Mouse (Mus musculus): ENCODE results near the gene B3galt4. TPM values are rescaled to one million over a fixed set of nuclear protein-coding genes. Genes with fewer than 3 reads are reported as not detected.
"Not testable (repeated sequence)": the region's sequence is repeated elsewhere in the genome, so short reads cannot be mapped to it uniquely, and the experiment has no call there.

The B3galt4 gene
- polyA plus RNA-seq, 2 experiments from 2014 or later = 18.7 to 19.0 TPM

DNA sequence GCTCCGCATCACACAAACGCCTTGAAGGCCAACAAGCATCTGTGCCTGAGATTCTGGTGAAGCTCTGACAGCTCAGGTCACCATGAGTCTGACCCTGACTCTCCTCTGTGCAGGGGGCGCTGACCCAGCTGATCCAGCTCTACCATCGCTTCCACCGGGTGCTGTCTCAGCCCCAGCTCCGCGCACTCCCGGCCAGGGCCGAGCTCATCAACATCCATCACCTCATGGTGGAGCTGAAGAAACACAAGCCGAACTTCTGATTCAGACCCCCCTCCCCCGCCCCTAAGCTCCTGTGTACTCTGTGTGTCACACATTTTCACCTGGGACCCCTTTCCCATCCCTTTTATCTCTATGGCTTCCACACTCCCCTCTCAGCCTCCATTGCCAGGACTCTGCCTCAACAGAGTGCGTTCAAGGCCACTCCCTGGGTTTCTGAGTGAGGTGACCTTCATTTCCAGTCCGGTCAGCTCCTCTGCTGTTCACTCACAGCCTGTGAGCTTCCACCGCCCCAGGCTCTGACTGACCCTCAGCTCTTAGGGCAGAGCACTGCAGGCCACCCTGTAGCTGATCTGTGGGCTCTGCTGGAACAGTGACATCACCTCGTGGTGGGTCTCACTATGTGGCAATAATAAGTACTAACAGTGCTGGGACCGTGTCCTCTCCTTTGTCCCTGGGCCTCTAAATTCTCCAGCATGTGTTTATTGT is 14.7 kb upstream of the B3galt4 start:
- no peak for ATAC-seq

DNA sequence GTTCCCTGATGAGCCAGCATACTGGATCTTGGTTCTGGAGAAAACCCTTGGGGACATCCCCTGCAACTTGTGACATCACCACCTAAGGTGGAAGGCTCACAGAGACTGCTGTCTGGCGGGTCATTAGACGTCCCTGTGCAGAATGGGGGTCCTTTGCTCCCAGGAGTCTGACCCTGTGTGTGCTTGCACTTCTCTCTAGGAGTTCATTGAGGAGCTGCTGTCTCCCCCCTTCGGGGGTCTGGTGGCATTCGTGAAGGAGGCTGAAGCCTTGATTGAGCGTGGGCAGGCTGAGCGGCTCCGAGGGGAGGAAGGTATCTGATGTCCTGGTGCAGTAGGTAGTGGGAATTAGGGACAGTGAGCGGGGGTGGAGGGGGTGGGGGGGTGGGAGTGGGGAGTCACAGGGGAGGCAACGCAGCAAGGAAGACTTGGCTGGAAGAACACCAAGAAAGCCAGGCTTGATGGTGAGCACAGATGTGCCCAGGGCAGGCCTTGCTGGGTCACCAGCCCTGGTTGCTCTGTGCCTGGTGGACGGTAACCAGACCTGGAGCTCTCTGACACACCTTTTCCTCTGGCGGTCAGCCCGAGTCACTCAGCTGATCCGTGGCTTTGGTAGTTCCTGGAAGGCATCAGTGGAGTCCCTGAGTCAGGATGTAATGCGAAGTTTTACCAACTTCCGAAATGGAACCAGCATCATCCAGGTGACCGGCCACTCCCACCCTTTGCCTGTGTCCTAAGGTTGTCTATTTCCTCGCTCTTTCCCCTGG is 14.0 kb upstream of the B3galt4 start:
- no peak for ATAC-seq

DNA sequence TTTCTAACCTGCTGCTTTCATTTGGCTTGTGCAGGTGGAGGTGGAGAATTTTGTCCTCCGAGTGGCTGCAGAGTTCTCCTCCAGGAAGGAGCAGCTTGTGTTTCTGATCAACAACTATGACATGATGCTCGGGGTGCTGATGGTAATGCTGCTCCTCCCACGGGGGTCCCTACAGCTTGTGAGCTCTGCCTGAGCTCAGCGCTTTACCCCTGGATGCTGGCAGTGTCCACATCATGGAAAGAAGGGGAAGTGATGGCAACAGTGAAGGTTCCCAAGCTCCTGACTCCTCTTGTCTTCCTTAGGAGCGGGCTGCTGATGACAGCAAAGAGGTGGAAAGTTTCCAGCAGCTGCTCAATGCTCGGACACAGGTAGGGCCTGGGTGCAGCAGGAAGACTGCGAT is 11.6 kb upstream of the B3galt4 start:
- no peak for ATAC-seq

DNA sequence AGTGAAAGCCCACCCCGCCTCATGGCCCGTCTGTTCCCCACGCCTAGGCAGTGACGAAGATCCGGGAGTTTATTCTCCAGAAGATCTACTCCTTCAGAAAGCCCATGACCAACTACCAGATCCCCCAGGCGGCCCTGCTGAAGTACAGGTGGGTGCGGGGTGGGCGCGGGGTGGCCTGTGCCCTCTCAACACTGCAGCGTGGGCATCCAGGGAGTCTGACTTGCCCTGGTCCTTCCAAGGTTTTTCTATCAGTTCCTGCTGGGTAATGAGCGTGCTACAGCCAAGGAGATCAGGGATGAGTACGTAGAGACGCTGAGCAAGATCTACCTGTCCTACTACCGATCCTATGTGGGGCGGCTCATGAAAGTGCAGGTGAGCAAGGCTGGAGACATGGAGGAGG is 8.7 kb upstream of the B3galt4 start:
- ATAC-seq = no peak

DNA sequence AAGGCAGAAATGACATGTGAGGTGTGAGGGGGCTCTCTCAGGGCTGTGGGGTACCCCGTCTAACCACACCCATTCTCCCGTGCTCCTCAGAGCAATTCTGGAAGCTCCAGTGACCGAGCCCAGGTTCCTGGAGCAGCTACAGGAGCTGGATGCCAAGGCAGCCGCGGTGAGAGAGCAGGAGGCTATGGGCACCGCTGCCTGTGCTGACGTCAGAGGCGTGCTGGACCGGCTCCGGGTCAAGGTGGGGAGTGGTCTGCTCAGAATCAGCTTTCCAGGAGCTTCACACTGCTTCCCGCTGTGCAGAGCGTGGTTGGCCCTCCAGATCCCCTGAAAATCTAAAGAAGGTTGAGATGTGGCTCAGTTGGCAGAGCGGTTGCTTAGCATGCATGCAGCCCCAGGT is 7.8 kb upstream of the B3galt4 start:
- ATAC-seq = no peak

DNA sequence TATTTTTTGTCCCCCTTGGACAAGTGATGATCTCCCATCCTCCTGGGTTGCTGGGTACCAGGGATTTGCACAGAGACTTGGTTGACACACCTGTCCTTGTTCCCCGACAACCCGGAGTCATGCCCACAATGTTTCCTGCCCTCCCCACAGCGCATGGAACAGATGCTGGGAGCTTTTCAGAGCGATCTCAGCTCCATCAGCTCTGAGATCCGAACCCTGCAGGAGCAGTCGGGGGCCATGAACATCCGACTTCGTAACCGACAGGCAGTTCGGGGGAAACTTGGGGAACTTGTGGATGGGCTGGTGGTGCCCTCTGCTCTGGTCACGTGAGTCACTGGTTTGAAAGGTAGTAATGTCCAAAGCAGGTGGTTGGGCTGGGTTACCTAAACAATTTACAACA is 7.2 kb upstream of the B3galt4 start:
- no peak for ATAC-seq

DNA sequence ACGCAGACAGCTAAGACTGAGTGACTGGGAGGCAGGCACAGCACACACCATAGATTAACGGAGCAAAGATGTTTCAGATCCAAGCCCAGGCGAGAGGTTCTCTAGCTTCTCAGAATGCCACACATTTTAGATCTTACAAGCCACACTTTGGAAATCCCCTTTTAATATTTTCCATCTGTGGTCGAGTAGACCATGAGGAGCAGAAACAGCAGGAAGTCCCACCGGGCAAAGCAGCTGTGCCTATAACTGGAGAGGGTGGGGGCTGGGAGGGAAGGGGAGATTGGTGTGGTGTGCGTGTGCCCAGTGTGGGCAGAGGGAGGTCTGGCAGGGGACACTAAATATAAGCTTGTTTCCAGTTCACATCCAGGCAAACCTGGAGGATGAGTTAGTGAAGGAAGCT is 6.2 kb upstream of the B3galt4 start:
- no peak for ATAC-seq

DNA sequence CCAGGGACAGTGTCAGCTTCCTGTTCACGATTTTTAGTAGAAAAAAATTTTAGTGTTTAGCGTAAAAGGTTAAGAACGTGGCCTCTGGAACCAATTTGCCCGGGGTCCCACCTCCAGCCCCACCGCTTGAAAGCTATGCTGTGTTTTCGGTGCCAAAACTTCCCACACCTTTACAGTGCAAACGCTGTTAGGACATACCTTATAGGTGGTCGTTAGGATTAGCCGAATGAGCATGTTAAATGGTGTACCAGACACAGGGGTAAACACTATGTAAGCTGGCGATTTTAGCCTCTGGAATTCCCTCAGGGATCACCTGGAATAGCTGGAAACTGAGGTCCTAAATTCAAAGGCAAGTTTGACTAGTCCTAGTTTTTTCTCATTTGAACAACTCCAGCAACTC is 5.0 kb upstream of the B3galt4 start:
- ATAC-seq = no peak

DNA sequence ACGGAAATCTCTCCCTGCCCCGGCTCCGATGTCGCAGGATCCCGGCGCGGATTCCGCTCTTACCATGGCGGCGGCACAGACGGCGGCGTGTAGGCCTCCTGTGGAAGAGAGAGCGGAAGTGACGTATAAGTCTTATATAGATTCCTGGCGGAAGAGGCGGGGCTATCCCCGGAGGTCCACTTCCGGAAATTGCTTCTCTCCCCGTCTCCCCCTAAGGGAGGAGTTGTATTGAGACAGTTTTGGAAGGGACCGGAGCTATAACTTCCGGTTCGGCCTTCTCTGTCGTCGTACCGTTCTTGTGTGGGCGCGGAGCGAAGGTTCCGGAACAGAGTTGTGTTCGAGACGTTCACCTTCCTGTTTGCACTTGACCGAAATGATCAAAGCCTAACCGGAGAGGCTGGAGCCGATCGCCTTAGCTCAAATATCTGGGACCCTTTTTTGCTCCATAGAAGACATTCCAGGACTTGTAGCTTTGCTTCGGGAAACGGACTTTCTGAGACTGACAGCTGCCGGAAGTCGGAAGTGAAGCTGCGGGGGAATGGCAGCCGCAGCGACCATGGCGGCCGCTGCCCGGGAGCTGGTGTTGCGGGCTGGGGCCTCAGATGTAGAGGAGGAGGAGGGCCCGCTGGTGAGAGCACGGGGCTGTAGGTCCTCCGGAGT is 4.4 kb upstream of the B3galt4 start, which contains the start of the genes Vps52 and Rps18:
Vps52 (plus strand) TSS at position 258 of the 660 bp plus-strand sequence.
Rps18 (minus strand) TSS at position 447 of the 660 bp plus-strand sequence.
- ATAC-seq = peak; percentile 77

DNA sequence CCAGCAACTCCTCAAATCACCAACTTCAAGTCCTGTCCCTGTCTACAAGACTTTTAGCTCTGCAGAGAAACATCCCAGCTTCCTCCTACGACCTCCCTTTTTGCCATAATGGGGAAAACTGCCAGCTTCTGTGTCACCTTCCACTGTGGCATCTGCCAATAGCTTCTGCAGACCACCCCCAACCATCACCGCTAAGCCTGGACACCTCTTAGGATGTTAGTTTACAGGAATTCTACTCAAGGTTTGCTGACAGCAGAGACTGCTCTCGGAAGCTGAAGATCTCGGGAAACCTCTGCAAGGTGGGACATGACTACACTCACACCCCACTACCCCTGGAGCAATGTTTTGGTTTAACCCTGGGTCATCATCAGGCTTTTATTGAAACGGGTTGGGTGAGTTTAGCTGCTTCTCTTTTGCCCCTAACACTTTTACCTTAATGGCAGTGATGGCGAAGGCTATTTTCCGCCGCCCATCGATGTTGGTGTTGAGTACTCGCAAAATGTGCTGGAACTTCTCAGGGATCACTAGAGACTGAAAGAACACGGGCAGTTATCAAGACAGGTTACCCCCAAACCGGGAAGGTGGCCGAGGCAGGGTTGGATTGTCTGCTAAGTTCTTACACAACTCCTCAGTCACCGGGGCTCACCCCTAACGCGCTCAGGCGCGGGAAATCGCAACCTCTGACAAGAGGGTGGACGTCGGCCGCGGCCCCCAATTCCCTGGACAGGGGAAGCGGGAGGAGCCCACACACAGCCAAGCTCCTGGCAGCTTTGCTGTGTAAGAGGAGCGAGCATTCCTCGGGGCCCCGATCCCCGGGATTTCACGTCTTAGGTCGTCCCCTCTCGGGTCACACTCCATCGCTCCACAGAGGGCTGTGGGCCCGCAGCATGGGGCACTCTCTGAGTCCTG is 3.6 kb upstream of the B3galt4 start:
- no peak for ATAC-seq

DNA sequence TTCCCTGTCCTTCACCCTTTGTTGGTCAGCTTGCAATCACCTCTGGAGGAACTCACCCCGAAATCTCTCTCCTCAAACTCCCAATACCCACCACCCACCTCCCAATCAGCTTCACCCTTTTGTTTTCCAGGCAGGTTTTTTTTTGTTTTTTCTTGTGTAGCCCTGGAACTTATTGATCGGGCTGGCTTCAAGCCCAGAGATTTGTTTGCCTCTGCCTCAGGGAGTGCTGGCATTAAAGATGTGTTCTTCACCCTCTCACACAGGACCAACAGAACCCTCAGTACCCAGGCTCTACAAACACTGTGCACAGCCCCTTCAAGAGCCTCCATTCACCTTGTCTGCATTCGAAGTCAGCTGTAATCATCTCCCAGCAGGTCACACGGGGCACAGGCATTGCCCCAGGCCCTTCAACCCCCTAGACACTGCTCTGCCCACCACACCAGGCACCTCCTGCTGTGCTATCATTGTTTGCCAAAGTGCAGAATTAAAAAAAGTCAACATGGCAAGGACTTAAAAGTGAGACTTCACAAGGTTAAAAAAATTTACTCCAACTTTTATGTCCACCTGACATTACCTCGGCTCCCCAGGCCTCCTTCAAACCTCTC is 2.8 kb upstream of the B3galt4 start:
- ATAC-seq = no peak

DNA sequence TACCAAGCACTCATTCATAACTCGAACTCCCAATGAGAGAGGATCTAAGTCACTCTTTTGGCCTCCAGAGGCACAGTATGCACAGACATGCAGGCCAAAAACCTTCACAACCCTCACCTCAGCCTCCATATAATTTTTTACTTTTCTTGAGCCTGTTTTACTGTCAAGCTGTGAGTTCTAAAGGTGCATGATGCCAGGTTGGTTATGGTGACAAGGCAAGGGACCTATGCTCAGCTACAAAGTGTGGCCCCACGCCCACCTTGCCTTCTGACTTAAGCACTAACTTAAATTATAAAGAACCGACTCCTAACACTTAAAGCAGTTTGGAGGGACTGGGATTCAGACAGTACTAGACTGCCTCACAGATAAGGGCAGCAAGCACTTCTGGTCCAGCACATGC is 2.0 kb upstream of the B3galt4 start:
- ATAC-seq = no peak

DNA sequence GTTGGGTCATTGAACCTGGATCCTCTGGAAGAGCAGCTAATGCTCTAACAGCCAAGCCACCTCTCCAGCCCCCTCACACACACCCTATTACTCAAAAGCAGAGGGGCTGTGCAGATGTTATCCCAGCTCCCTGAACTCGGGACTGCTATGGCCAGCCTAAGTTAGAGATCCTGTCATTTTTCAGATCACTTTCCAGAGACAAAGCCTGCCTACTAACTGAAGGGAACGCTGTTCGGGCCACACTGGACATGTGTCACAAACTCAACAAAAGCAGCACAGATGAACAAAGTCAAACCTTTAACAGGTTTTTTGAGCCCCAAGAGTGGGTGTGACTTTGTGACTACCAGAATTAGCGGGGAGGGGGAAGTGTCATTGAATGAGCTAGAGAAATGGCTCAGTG is 1.6 kb upstream of the B3galt4 start:
- ATAC-seq = no peak

DNA sequence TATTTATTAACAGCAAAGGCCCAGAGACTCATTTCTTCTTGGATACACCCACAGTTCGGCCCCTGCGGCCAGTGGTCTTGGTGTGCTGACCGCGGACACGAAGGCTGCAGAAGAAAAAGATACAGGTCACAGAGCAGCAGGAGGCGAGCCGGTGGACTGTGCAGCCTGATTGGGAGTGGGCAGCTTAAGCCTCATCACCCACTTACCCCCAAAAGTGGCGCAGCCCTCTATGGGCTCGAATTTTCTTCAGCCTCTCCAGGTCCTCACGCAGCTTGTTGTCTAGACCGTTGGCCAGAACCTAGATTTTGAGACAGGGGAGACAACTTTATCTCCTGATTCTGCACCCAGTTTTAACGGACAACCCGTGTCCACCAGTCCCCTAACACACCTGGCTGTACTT is 727 bp upstream of the B3galt4 start:
- not testable (repeated sequence) for ATAC-seq

DNA sequence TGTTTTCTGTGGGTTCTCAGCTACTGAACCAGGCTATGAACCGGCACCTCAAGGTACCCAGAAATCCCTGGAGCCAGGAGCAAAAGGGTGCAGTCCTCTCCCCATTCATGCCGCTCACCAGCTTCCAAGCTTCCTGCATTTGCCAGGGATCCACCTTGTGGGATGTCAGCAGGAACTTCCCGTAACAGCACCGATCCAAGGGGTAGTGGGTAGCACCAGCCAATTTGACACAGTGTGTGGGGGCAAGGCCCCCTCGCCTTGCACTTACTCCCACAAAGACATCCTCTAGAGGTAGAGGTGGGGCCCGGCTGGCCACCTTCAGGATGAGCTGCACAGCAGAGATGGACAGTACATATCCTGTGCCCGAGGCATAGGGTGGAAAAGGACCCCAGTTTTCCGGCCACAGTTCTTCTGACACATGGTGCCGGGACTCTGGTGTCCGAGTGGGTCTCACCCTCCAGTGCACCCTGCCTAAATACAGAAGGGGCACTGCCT is 1.1 kb downstream of the B3galt4 start:
- ATAC-seq = no peak

DNA sequence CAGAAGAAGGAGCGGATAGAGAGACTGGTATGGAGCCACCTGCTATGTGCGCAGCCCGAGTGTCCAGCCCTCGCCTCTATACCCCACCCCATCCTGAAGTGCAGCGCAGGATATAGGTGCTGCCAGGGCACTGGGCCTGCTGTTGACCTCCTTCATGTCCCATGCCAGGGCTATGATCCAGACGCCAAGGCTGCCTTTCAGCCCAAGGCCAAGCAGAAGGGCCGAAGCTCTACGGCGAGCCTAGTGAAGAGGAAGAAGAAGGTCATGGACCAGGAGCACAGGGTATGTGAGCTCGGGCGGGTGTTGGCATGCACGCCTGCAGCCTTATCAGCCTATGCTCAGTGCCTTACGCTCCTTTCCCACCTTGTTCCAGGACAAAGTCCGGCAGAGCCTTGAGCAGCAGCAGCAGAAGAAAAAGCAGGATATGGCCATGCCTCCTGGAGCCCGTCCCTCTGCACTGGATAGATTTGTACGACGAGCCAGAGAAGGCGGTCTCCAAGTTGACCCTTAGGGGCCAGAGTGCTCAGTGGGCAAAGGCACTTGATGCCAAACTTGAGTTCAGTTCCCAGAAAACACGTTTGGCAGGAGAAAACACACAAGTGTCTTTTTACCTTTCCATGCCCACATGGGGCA is 2.3 kb downstream of the B3galt4 start:
- no peak for ATAC-seq

DNA sequence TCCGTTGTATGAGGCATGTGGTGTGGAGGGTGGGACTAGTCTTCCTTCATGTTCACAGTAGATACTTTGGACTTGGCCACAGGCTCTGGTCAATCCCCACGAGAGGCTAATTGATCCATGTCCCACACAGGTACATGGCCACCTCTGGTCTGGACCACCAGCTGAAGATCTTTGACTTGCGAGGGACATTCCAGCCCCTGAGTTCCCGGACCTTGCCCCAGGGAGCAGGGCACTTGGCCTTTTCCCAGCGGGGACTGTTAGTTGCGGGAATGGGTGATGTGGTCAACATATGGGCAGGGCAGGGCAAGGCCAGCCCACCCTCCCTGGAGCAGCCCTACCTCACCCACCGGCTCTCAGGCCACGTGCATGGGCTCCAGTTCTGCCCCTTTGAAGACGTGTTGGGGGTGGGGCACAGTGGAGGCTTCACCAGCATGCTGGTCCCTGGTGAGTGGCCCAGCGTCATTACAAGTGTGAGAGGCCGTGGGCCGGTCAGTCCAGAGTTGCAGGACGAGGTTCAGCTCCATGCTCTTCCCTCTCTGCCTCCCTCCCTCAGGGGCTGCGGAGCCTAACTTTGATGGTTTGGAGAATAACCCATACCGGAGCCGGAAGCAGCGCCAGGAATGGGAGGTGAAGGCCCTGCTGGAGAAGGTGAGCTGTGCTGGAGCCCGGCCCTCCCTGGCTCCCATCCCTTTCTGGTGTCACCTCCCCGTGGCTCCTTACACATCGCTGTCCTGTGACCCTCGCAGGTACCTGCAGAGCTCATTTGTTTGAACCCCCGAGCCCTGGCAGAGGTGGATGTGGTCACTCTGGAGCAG is 3.0 kb downstream of the B3galt4 start:
- no peak for ATAC-seq

DNA sequence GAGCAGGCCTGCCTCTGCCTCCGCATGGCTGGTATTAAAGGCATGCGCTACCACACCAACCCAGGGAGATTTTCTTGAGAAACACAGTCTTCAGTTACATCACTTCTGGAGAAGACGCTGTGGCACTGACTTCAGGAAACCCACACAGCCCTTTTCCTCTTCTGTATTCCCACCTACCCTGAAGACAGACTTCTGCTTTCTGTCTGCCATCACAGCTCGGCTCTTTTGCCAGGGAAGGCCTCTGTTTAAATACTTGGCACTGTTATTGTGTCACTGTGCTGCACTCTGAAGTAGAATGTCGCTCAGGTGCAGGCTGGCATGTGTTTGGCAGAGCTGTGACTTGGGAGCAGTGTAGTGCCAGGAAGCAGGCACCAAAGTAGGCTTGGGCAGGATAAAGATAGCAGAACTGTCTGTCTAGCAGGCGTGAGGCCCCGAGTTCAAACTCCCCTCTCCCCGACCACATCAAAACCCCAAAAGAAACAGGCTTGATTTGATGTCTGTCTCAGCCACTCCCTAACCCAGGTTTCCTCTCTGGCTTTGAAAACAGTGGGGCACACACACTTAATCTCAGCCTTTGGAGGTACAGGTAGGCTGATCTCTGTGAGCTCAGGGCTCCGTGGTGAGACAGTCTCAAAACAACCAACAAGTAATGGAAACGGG is 3.7 kb downstream of the B3galt4 start:
- ATAC-seq = peak; percentile 26

DNA sequence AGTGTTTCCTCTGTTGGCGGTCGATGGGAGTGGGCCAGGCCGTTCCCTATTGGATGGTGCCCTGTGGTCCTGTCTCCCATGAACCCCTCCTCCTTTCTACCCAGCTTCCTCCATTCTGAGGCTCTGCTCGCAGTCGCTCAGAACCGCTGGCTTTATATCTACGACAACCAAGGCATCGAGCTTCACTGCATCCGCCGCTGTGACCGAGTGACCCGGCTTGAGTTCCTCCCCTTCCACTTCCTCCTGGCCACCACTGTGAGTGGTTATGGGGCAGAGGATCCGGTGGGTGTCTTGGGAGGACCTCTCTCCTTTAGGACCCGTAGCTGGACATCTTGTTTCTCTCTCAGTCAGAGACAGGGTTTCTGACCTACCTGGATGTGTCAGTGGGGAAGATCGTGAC is 7.8 kb downstream of the B3galt4 start:
- ATAC-seq = no peak

DNA sequence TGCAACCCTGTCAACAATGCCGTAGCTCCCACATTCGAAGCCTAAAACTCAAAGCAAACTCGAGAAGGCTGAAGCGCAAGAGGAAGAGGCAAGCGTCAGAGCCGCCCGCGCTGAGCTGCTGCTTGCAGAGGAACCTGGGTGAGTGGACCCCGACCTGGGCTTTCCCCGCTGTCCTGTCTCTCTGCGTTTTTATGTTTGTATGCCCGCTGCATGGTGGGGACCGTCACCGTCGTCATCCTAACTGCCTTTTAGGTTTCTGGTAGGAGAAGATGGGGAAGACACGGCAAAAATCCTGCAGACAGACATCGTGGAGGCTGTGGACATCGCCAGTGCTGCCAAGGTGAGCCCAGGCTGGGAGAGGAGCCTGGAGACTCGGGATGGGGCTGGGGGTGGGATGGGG is 9.9 kb downstream of the B3galt4 start:
- no peak for ATAC-seq

All from activated CD4-positive, CD25-positive, alpha-beta regulatory T cell, adult 4 months (primary cell).